Mouse (Mus musculus) urinary bladder, postnatal 4 days (tissue): Measurements from ENCODE around the gene H2-K1.
A peak's percentile ranks its signal among the peaks of the same experiment; 100 is the strongest.
"Not testable (repeated sequence)": the region's sequence is repeated elsewhere in the genome, so short reads cannot be mapped to it uniquely, and the experiment has no call there.

Experiments used
- DNase-seq, 2 experiments: peaks; one replicate each; pipeline ENCODE4 v3.0.0; 2021 to 2022; ENCODE audit warnings: low spot score in 2 of 2

H2-K1 gene

GRCm38 (mm10) chr17:34026917-34027655 lies 26.9 kb upstream of the H2-K1 start:
- no peak for DNase-seq

GRCm38 (mm10) chr17:34026221-34026620 lies 26.1 kb upstream of the H2-K1 start:
- no peak for DNase-seq

GRCm38 (mm10) chr17:34025756-34026151 lies 25.6 kb upstream of the H2-K1 start:
- no peak for DNase-seq

GRCm38 (mm10) chr17:34024861-34025755 lies 25.0 kb upstream of the H2-K1 start:
- DNase-seq, result no peak

- DNase-seq, result peak; percentile 84 to 89
These were observed 24.2 kb upstream of the H2-K1 start, which contains the start of gene Ring1 for GRCm38 (mm10) chr17:34024317-34024821. TSS of gene Ring1 (minus strand) at chr17:34024680.

GRCm38 (mm10) chr17:34023678-34024077 lies 23.5 kb upstream of the H2-K1 start:
- DNase-seq, result no peak

GRCm38 (mm10) chr17:34022987-34023386 lies 22.8 kb upstream of the H2-K1 start:
- DNase-seq, result no peak

- no peak for DNase-seq
These were observed 22.3 kb upstream of the H2-K1 start for GRCm38 (mm10) chr17:34022414-34022783.

- DNase-seq, result no peak
These were observed 21.6 kb upstream of the H2-K1 start for GRCm38 (mm10) chr17:34021539-34022413.

- DNase-seq, result no peak
These were observed 13.3 kb upstream of the H2-K1 start for GRCm38 (mm10) chr17:34013436-34013835.

- no peak for DNase-seq
These were observed 10.0 kb upstream of the H2-K1 start for GRCm38 (mm10) chr17:34010156-34010555.

- no peak for DNase-seq
These were observed 6.4 kb upstream of the H2-K1 start for GRCm38 (mm10) chr17:34006570-34006969.

- no peak for DNase-seq
These were observed 3.3 kb upstream of the H2-K1 start for GRCm38 (mm10) chr17:34003426-34003825.

GRCm38 (mm10) chr17:34000796-34001195 lies 649 bp upstream of the H2-K1 start:
- not testable (repeated sequence) for DNase-seq

- no peak for DNase-seq
These were observed 602 bp downstream of the H2-K1 start for GRCm38 (mm10) chr17:33999341-34000149.

GRCm38 (mm10) chr17:33998697-33999096 lies 1.4 kb downstream of the H2-K1 start:
- not testable (repeated sequence) for DNase-seq

- DNase-seq, result not testable (repeated sequence)
These were observed 3.1 kb downstream of the H2-K1 start for GRCm38 (mm10) chr17:33997025-33997424.

GRCm38 (mm10) chr17:33995651-33996050 lies 4.5 kb downstream of the H2-K1 start:
- no peak for DNase-seq

GRCm38 (mm10) chr17:33994959-33995358 lies 5.2 kb downstream of the H2-K1 start:
- DNase-seq, result no peak

GRCm38 (mm10) chr17:33991788-33992664 lies 8.1 kb downstream of the H2-K1 start:
- DNase-seq, result no peak
